In the genomic region with DNA sequence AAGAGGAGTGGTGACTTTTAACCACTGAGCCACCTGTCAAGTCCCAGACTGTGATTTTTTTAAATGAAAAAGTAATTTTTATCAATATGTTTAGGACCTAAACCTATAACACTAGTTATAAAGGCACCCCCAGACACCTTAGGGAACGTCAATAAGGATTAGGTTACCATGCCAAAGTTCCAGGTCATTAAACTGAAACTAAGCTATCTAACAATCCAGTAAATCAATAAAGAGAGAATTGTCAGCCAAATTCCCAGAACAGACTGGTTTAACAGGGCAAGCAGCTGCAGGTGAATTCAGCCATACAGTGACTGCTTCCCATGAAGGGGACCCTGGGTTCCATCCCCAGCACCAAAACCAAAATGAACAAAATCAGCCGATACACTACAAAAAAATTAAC, we compare ENCODE assay signal across 32 mouse cellular contexts.
"Had no signal": no experiment of that assay in that cellular context is flagged by ENCODE, and none has a peak within 500 bp of the region (broad histone marks: within the 10 kb centered on the region; RNA-seq: fewer than 3 reads in every experiment).

No protein-coding gene starts in this region.

- H3K27me3 ChIP-seq: limb, embryonic 12.5 days; limb, embryonic 13.5 days; limb, embryonic 15.5 days; liver, embryonic 12.5 days; liver, embryonic 13.5 days; liver, embryonic 15.5 days; lung, embryonic 15.5 days; megakaryocyte, embryonic 14.5 days; midbrain, embryonic 12.5 days; midbrain, embryonic 13.5 days; midbrain, embryonic 15.5 days; neural tube, embryonic 12.5 days had no signal

- H3K36me3 ChIP-seq: limb, embryonic 10.5 days; limb, embryonic 12.5 days; limb, embryonic 13.5 days; limb, embryonic 15.5 days; liver, embryonic 12.5 days; liver, embryonic 13.5 days; liver, embryonic 15.5 days; lung, embryonic 15.5 days; midbrain, embryonic 10.5 days; midbrain, embryonic 12.5 days; midbrain, embryonic 13.5 days; midbrain, embryonic 15.5 days; neural tube, embryonic 12.5 days had no signal

- H3K9ac ChIP-seq: limb, embryonic 12.5 days; limb, embryonic 13.5 days; limb, embryonic 15.5 days; liver, embryonic 12.5 days; liver, embryonic 13.5 days; liver, embryonic 14.5 days; liver, embryonic 15.5 days; liver, postnatal 0 days; lung, embryonic 14.5 days; lung, embryonic 15.5 days; midbrain, embryonic 12.5 days; midbrain, embryonic 13.5 days; midbrain, embryonic 15.5 days; neural tube, embryonic 12.5 days had no signal

- H3K4me1 ChIP-seq: limb, embryonic 10.5 days; limb, embryonic 12.5 days; limb, embryonic 13.5 days; limb, embryonic 15.5 days; liver, embryonic 12.5 days; liver, embryonic 13.5 days; liver, embryonic 15.5 days; lung, embryonic 15.5 days; megakaryocyte, embryonic 14.5 days; midbrain, embryonic 10.5 days; midbrain, embryonic 12.5 days; midbrain, embryonic 13.5 days; midbrain, embryonic 15.5 days; neural tube, embryonic 12.5 days had no signal

- ATAC-seq: liver, embryonic 12.5 days; liver, postnatal 0 days; lung, postnatal 0 days; midbrain, embryonic 13.5 days; midbrain, embryonic 15.5 days; midbrain, embryonic 16.5 days had no signal

- H3K4me3 ChIP-seq: left cerebral cortex, adult 2 months; limb, embryonic 10.5 days; limb, embryonic 12.5 days; limb, embryonic 13.5 days; limb, embryonic 15.5 days; liver, embryonic 12.5 days; liver, embryonic 13.5 days; liver, embryonic 15.5 days; lung, embryonic 15.5 days; megakaryocyte, embryonic 14.5 days; midbrain, embryonic 10.5 days; midbrain, embryonic 12.5 days; midbrain, embryonic 13.5 days; midbrain, embryonic 15.5 days; myocyte; neural tube, embryonic 12.5 days had no signal

- H3K9me3 ChIP-seq: limb, embryonic 10.5 days; limb, embryonic 13.5 days; limb, embryonic 15.5 days; liver, embryonic 12.5 days; liver, embryonic 13.5 days; liver, embryonic 15.5 days; lung, embryonic 15.5 days; midbrain, embryonic 10.5 days; midbrain, embryonic 12.5 days; midbrain, embryonic 15.5 days; neural tube, embryonic 12.5 days had no signal

- H3K27ac ChIP-seq: left cerebral cortex, adult 2 months; limb, embryonic 10.5 days; limb, embryonic 12.5 days; limb, embryonic 13.5 days; limb, embryonic 15.5 days; liver, embryonic 12.5 days; liver, embryonic 13.5 days; liver, embryonic 14.5 days; liver, embryonic 15.5 days; lung, embryonic 15.5 days; macrophage; midbrain, embryonic 10.5 days; midbrain, embryonic 12.5 days; midbrain, embryonic 13.5 days; midbrain, embryonic 15.5 days; neural tube, embryonic 12.5 days had no signal

- H3K4me2 ChIP-seq: limb, embryonic 12.5 days; limb, embryonic 13.5 days; limb, embryonic 15.5 days; liver, embryonic 12.5 days; liver, embryonic 13.5 days; liver, embryonic 15.5 days; lung, embryonic 14.5 days; lung, embryonic 15.5 days; midbrain, embryonic 11.5 days; midbrain, embryonic 12.5 days; midbrain, embryonic 13.5 days; midbrain, embryonic 15.5 days; neural tube, embryonic 12.5 days had no signal

- DNase-seq: left cerebral cortex, postnatal 4 days; liver; liver, embryonic 13.5 days; liver, postnatal 0 days; lung, adult 18-20 months; lung, adult 2 months; lung, embryonic 14.5 days; lung, postnatal 10 days; lung, postnatal 14 days; lung, postnatal 36 days; lung, postnatal 4 days; midbrain, embryonic 14.5 days had no signal
